Mouse (Mus musculus): Measurements from ENCODE around the gene En1. TPM values are rescaled to one million over a fixed set of nuclear protein-coding genes. Genes with fewer than 3 reads are reported as not detected.

En1 gene
- total and polyA plus RNA-seq, 2 experiments from 2014 or later: not detected

GRCm38 (mm10) chr1:120605521-120606310 is 3.5 kb downstream of the En1 start:
- TF ChIP-seq EP300 (IDR thresholded peaks at IDR 0.05; ENCODE audit: low read depth): no peak
- TF ChIP-seq CTCF (IDR thresholded peaks at IDR 0.05; ENCODE audit: low read depth): no peak
- Histone ChIP-seq H3K27me3 (ENCODE audit: control insufficient read depth, insufficient read depth, low read length) (peaks cover 98% of the 10 kb centered on the region), H3K4me1 (ENCODE audit: control insufficient read depth, insufficient read depth) (peaks cover 13% of the 10 kb centered on the region; the same call in 1 of the 2 replicates), H3K9me3 (replicated peaks; ENCODE audit: control insufficient read depth, low read length) (no peaks in the 10 kb centered on the region), H3K4me2 (ENCODE audit: low read depth, low read length) (no peak overlapping the region), H3K4me3 (ENCODE audit: low read depth, low read length) (no peak overlapping the region), H3K36me3 (replicated peaks; ENCODE audit: control insufficient read depth, insufficient read depth, low read length) (no peaks in the 10 kb centered on the region), H3K27ac (ENCODE audit: low read depth) (no peak overlapping the region), H3K9ac (replicated peaks; ENCODE audit: low read depth, low read length) (no peak overlapping the region)
- DNase-seq (ENCODE audit: low spot score): no peak
- WGBS: 12% methylated on average over 6 of the region's 6 CpGs
- no peak for ATAC-seq (ENCODE audit: insufficient read depth, low read depth)

DNA sequence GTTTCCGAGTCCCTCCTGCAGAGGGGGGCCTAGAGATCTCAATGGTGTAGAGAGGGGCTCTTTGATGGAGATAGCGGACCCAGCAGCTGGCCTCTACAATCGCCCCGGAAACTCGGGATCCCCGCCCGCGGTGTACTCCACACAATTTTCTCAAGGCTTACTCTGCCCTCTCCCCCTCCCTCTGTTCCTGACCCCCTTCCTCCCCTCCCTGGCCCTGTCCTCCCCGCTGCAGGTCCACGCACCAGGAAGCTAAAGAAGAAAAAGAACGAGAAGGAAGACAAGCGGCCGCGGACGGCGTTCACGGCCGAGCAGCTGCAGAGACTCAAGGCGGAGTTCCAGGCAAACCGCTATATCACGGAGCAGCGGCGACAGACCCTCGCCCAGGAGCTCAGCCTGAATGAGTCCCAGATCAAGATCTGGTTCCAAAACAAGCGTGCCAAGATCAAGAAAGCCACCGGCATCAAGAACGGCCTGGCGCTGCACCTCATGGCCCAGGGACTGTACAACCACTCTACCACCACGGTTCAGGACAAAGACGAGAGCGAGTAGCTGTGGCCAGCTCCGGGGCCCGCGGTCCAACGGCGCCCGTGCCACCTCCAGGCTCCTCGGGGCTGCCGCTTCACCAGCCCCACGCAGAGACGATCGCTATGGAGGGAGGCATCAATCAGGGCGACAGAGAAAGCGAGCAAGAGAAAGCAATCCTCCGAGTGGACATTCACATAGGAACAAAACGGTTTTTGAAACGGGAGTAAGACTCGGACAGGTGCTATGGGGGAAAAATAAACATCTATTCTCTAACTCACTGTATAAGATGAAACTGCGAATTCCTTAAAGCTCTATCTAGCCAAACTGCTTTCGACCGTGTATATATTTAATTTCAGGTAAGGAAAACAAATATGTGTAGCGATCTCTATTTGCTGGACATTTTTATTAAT is 4.7 kb downstream of the En1 start:
- Histone ChIP-seq H3K4me3 (ENCODE audit: low read depth, low read length) (peak overlapping the region; percentile 19), H3K4me1 (ENCODE audit: control insufficient read depth, insufficient read depth) (peaks cover 13% of the 10 kb centered on the region; the same call in 1 of the 2 replicates), H3K27ac (ENCODE audit: low read depth) (no peak overlapping the region), H3K36me3 (replicated peaks; ENCODE audit: control insufficient read depth, insufficient read depth, low read length) (no peaks in the 10 kb centered on the region), H3K9ac (replicated peaks; ENCODE audit: low read depth, low read length) (no peak overlapping the region), H3K27me3 (ENCODE audit: control insufficient read depth, insufficient read depth, low read length) (peaks cover 98% of the 10 kb centered on the region), H3K4me2 (ENCODE audit: low read depth, low read length) (peak overlapping the region; percentile 26), H3K9me3 (replicated peaks; ENCODE audit: control insufficient read depth, low read length) (no peaks in the 10 kb centered on the region)
- no peak for DNase-seq (ENCODE audit: low spot score)
- WGBS: 2% methylated on average over 52 of the region's 52 CpGs
- ATAC-seq (ENCODE audit: insufficient read depth, low read depth): peak; percentile 29; the same call in 1 of the 2 replicates
- no peak for TF ChIP-seq CTCF (IDR thresholded peaks at IDR 0.05; ENCODE audit: low read depth)
- TF ChIP-seq EP300 (IDR thresholded peaks at IDR 0.05; ENCODE audit: low read depth): no peak

GRCm38 (mm10) chr1:120607576-120608400 is 5.6 kb downstream of the En1 start:
- Histone ChIP-seq H3K4me3 (ENCODE audit: low read depth, low read length) (no peak overlapping the region), H3K4me2 (ENCODE audit: low read depth, low read length) (no peak overlapping the region), H3K36me3 (replicated peaks; ENCODE audit: control insufficient read depth, insufficient read depth, low read length) (no peaks in the 10 kb centered on the region), H3K27me3 (ENCODE audit: control insufficient read depth, insufficient read depth, low read length) (peaks cover 98% of the 10 kb centered on the region), H3K9ac (replicated peaks; ENCODE audit: low read depth, low read length) (no peak overlapping the region), H3K4me1 (ENCODE audit: control insufficient read depth, insufficient read depth) (peaks cover 7% of the 10 kb centered on the region; the same call in 1 of the 2 replicates), H3K9me3 (replicated peaks; ENCODE audit: control insufficient read depth, low read length) (no peaks in the 10 kb centered on the region), H3K27ac (ENCODE audit: low read depth) (no peak overlapping the region)
- ATAC-seq (ENCODE audit: insufficient read depth, low read depth): no peak
- TF ChIP-seq EP300 (IDR thresholded peaks at IDR 0.05; ENCODE audit: low read depth): no peak
- no peak for TF ChIP-seq CTCF (IDR thresholded peaks at IDR 0.05; ENCODE audit: low read depth)
- WGBS: 23% methylated on average over 11 of the region's 11 CpGs
- DNase-seq (ENCODE audit: low spot score): no peak

DNA sequence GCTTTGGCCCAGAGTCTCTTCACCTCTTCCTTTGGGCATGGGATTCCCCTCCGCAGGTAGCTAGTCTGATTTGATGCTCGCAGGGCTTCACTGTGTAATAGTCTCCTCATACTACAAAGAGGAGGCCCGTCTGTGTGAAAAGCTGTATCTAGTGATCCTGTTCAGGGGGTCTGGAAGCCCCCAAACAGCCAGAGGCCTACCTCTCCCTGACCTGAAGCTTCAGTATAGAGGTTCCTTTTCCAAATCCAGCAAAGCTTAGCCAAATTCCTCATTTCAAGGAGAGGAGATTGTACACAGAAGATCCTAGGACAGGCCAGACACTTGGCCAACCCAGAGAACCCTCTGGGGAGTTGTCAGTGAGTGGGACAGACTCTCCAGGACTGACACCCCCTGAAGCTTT is 6.2 kb downstream of the En1 start:
- no peak overlapping the region for H3K4me2 ChIP-seq (ENCODE audit: low read depth, low read length)
- TF ChIP-seq EP300 (IDR thresholded peaks at IDR 0.05; ENCODE audit: low read depth) (no peak), CTCF (IDR thresholded peaks at IDR 0.05; ENCODE audit: low read depth) (no peak)
- DNase-seq (ENCODE audit: low spot score) (no peak), ATAC-seq (ENCODE audit: insufficient read depth, low read depth) (no peak)
- H3K9ac ChIP-seq (replicated peaks; ENCODE audit: low read depth, low read length): no peak overlapping the region
- H3K4me1 ChIP-seq (ENCODE audit: control insufficient read depth, insufficient read depth): 0 out of 2 replicates have a peak, but pooled peaks cover under 1% of the 10 kb centered on the region
- no peak overlapping the region for H3K27ac ChIP-seq (ENCODE audit: low read depth)
- peaks cover 98% of the 10 kb centered on the region for H3K27me3 ChIP-seq (ENCODE audit: control insufficient read depth, insufficient read depth, low read length)
- no peaks in the 10 kb centered on the region for H3K36me3 ChIP-seq (replicated peaks; ENCODE audit: control insufficient read depth, insufficient read depth, low read length)
- no peaks in the 10 kb centered on the region for H3K9me3 ChIP-seq (replicated peaks; ENCODE audit: control insufficient read depth, low read length)
- H3K4me3 ChIP-seq (ENCODE audit: low read depth, low read length): no peak overlapping the region
- WGBS: 39% methylated on average over 3 of the region's 3 CpGs

DNA sequence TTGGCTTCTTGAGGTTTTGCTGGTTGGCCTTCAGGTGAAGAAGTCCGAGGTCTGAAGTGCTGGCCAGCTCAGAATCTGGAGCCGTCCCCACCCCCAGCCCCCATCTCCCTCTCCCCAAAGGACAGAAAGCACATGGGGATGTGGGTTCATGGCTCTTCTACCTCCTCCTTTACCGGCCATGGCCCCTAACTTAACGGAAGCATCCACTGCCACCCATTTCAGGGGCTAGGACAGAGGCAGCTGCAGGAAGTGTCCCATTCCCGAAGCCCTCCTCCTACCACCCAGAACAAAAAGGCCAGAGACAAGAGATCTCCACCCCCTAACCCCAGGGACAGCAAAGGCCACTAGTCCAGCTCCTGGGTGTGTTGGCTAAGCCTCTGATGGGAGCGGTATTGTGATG is 7.4 kb downstream of the En1 start:
- no peak for DNase-seq (ENCODE audit: low spot score)
- 4% methylated on average over 6 of the region's 6 CpGs for WGBS
- no peak overlapping the region for H3K4me2 ChIP-seq (ENCODE audit: low read depth, low read length)

More for the DNA sequence above, 7.4 kb downstream of the En1 start:
- no peaks in the 10 kb centered on the region for H3K4me1 ChIP-seq (ENCODE audit: control insufficient read depth, insufficient read depth)
- no peak overlapping the region for H3K4me3 ChIP-seq (ENCODE audit: low read depth, low read length)
- no peaks in the 10 kb centered on the region for H3K9me3 ChIP-seq (replicated peaks; ENCODE audit: control insufficient read depth, low read length)
- H3K27me3 ChIP-seq (ENCODE audit: control insufficient read depth, insufficient read depth, low read length): peaks cover 98% of the 10 kb centered on the region
- no peak for ATAC-seq (ENCODE audit: insufficient read depth, low read depth)
- no peaks in the 10 kb centered on the region for H3K36me3 ChIP-seq (replicated peaks; ENCODE audit: control insufficient read depth, insufficient read depth, low read length)
- TF ChIP-seq CTCF (IDR thresholded peaks at IDR 0.05; ENCODE audit: low read depth) (no peak), EP300 (IDR thresholded peaks at IDR 0.05; ENCODE audit: low read depth) (no peak)
- H3K27ac ChIP-seq (ENCODE audit: low read depth): no peak overlapping the region
- H3K9ac ChIP-seq (replicated peaks; ENCODE audit: low read depth, low read length): no peak overlapping the region

All from heart, postnatal 0 days (tissue).